Mouse (Mus musculus) E14TG2a.4 (cell line): Measurements from ENCODE around the gene Ddc.

ENCODE experiments used
- CTCF ChIP-seq: conservative IDR thresholded peaks from 2 replicates; pipeline ENCODE4 v1.5.1; 2014; ENCODE audit warnings: low read length
- NANOG ChIP-seq: IDR thresholded peaks from 2 replicates; pipeline ENCODE4 v1.6.1; 2014; ENCODE audit warnings: borderline replicate concordance, low read length, mixed read lengths

DNA sequence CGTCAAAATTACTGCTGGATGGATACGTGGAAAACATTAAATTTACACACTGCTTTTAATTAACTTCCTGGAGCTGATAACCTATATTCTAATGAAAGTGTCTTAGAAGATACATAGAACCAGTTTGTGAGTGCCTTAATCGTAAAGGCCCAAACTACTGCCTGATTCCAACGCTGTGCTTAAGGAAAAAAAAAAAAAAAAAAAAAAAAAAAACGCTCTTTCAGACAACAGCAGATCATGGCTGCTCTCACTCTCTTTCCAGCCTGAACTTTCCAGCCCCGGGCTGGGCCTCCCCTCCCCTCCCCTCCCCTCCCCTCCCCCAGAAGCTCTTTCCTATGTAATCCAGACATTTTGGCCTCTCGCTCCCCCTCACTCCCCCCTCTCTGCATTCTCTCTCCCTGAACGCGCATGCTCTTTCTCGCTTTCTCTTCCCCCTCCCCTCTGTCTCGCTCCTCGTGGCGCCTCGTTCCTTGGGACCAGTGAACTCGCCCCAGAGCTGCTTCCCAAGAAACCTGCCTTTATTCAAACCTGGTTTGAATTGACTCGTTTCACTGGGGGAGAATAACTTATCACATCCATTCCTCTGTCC lies 76.5 kb downstream of the Ddc start:
- TF ChIP-seq CTCF (no peak), NANOG (no peak)
